Mouse (Mus musculus) liver, embryonic 15.5 days (tissue): Measurements from ENCODE around the gene Abca4. TPM values are rescaled to one million over a fixed set of nuclear protein-coding genes. Genes with fewer than 3 reads are reported as not detected.
"Not testable (repeated sequence)": the region's sequence is repeated elsewhere in the genome, so short reads cannot be mapped to it uniquely, and the experiment has no call there.

Experiments
- ATAC-seq: fragments of 200-750 bp; cut with Nextera tagmentation; 2 replicates; pipeline ENCODE4 v1.8.0; 2017; ENCODE audit warnings: moderate number of reproducible peaks, mild to moderate bottlenecking, moderate library complexity; ENCODE audit not compliant: insufficient read depth
- H3K27ac ChIP-seq: fragments of 300-500 bp; sonication (generic); replicated peaks from 2 replicates; pipeline ENCODE4 v1.5.1; 2015; ENCODE audit warnings: mild to moderate bottlenecking, inconsistent platforms
- H3K27me3 ChIP-seq: fragments of 300-500 bp; sonication (generic); 2 replicates; pipeline ENCODE4 v1.6.1; 2015; ENCODE audit warnings: mild to moderate bottlenecking, inconsistent platforms
- H3K36me3 ChIP-seq: fragments of 300-500 bp; sonication (generic); replicated peaks from 2 replicates; pipeline ENCODE4 v1.6.1; 2015; ENCODE audit warnings: moderate library complexity, mild to moderate bottlenecking, inconsistent platforms
- H3K4me1 ChIP-seq: fragments of 300-500 bp; sonication (generic); replicated peaks from 2 replicates; pipeline ENCODE4 v1.6.1; 2015; ENCODE audit warnings: inconsistent platforms
- H3K4me2 ChIP-seq: fragments of 300-500 bp; sonication (generic); 2 replicates; pipeline ENCODE4 v1.6.1; 2015; ENCODE audit warnings: moderate library complexity, mild to moderate bottlenecking, inconsistent platforms
- H3K4me3 ChIP-seq: fragments of 300-500 bp; sonication (generic); replicated peaks from 2 replicates; pipeline ENCODE4 v1.5.1; 2015; ENCODE audit warnings: mild to moderate bottlenecking, inconsistent platforms
- H3K9ac ChIP-seq: fragments of 300-500 bp; sonication (generic); 2 replicates; pipeline ENCODE4 v1.6.1; 2015; ENCODE audit warnings: moderate library complexity, mild to moderate bottlenecking, inconsistent platforms
- H3K9me3 ChIP-seq: fragments of 300-500 bp; sonication (generic); replicated peaks from 2 replicates; pipeline ENCODE4 v1.6.1; 2016; ENCODE audit warnings: inconsistent platforms
- whole genome bisulfite sequencing: fragments of 180-500 bp; shearing (Covaris S2); methylation state at CpG from one replicate; pipeline ENCODE4 v1.1.7; 2015; ENCODE audit warnings: mixed read lengths; ENCODE audit not compliant: insufficient replicate concordance; 5-methylcytosine and 5-hydroxymethylcytosine counted together
- polyA plus RNA-seq: library from polyadenylated mRNA; unstranded; fragments of >200 nt; fragmentation: Nextera tagmentation; extraction: Ambion mirVana; gene quantifications from 2 replicates; pipeline ENCODE4 v1.2.1, GENCODE M21; 2015

Gene Abca4
- polyA plus RNA-seq, 1 experiment from 2014 or later: 0.26 TPM

- ATAC-seq: no peak
Observed at GRCm38 (mm10) chr3:122221240-122222036, 177.2 kb downstream of the Abca4 start.

GRCm38 (mm10) chr3:122226972-122227371 is 182.7 kb downstream of the Abca4 start:
- H3K9ac ChIP-seq, H3K27me3 ChIP-seq, H3K27ac ChIP-seq, ATAC-seq, H3K36me3 ChIP-seq, H3K4me3 ChIP-seq, H3K9me3 ChIP-seq, H3K4me1 ChIP-seq, H3K4me2 ChIP-seq: not testable (repeated sequence)
- 60% methylated on average over 6 of the region's 6 CpGs for WGBS

More at GRCm38 (mm10) chr3:122221240-122222036, 177.2 kb downstream of the Abca4 start:
- H3K36me3 ChIP-seq: no peaks in the 10 kb centered on the region
- H3K27ac ChIP-seq: no peak overlapping the region
- H3K9me3 ChIP-seq: no peaks in the 10 kb centered on the region
- WGBS: 54% methylated on average over 3 of the region's 3 CpGs
- no peak overlapping the region for H3K4me2 ChIP-seq
- 0 out of 2 replicates have a peak, but pooled peaks cover 3% of the 10 kb centered on the region for H3K27me3 ChIP-seq
- H3K4me3 ChIP-seq: no peak overlapping the region
- H3K4me1 ChIP-seq: no peaks in the 10 kb centered on the region
- no peak overlapping the region for H3K9ac ChIP-seq

Other genes with a start within 250 kb of the Abca4 start
- gene Abcd3, start 229.1 kb upstream of the Abca4 start, polyA plus RNA-seq: 24.6 and 24.9 TPM in 2 replicates
- 5.4 and 5.5 TPM in 2 replicates for gene Arhgap29, start 91.9 kb upstream of the Abca4 start, polyA plus RNA-seq
- 427 and 441 TPM in 2 replicates for gene Gclm, start 201.1 kb downstream of the Abca4 start, polyA plus RNA-seq
- 25.6 and 29.8 TPM in 2 replicates for gene Dnttip2, start 229.9 kb downstream of the Abca4 start, polyA plus RNA-seq
- 5.2 and 6.1 TPM in 2 replicates for gene Bcar3, start 249.7 kb downstream of the Abca4 start, polyA plus RNA-seq